Mouse (Mus musculus): ENCODE measurements around the gene Cldn1. TPM values are rescaled to one million over a fixed set of nuclear protein-coding genes. Genes with fewer than 3 reads are reported as not detected.

The Cldn1 gene
- polyA plus RNA-seq, 1 experiment from 2014 or later, result 10.4 TPM

DNA sequence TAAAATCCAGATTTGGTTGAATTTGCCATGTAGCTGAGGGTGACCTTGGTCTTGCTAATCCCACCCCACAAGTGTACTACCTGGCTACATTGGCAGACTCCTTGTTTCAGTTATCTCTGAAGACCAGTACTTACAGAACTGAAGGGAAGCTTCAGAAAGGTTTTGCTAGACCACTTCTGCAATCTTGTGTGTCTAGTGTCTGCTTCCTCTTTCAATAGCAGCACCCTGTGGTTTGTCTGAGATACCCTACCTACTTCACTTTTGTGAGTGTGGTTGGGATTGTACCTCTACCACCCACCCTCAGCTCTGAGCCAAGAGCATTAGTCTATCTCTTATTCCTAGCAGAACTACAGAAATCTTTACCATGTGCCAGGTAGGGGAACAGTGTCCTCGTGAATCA, 22.8 kb downstream of the Cldn1 start:
- no peak for ATAC-seq
- no peak overlapping the region for H3K9ac ChIP-seq (ENCODE audit: low read depth, low read length)
- WGBS, result 85% methylated on average over 1 of the region's 1 CpGs
- no peak overlapping the region for H3K4me2 ChIP-seq (ENCODE audit: low read length)
- no peaks in the 10 kb centered on the region for H3K36me3 ChIP-seq (ENCODE audit: control insufficient read depth, insufficient read depth, low read length)
- no peaks in the 10 kb centered on the region for H3K4me1 ChIP-seq (ENCODE audit: control insufficient read depth, insufficient read depth, low read depth, low read length)
- no peak overlapping the region for H3K4me3 ChIP-seq (ENCODE audit: low read length)
- no peaks in the 10 kb centered on the region for H3K27me3 ChIP-seq (replicated peaks; ENCODE audit: control insufficient read depth, insufficient read depth, low read length)
- H3K9me3 ChIP-seq (ENCODE audit: control insufficient read depth, low read length), result no peaks in the 10 kb centered on the region
- no peak overlapping the region for H3K27ac ChIP-seq (ENCODE audit: low read depth, low read length)

DNA sequence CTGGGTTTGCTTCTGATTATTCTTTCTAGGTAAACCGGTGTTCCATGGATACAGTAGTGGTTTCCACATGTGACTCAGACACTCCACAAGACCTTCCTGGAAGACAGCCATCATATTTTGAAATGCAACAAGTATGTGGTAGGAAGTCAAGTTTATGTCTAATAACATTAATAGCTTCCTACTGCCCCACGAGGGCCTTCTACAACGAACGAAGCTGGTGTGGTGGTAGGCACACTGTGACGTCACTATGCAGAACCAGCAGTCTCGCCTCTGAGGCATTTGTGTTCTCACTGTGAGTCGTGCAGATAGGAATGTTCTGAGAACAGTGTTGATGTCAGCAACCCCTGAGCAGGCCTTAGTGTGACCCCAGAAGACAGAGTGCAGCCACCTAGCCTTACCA, 55.4 kb downstream of the Cldn1 start:
- no peaks in the 10 kb centered on the region for H3K27me3 ChIP-seq (replicated peaks; ENCODE audit: control insufficient read depth, insufficient read depth, low read length)
- WGBS, result 71% methylated on average over 7 of the region's 7 CpGs

DNA sequence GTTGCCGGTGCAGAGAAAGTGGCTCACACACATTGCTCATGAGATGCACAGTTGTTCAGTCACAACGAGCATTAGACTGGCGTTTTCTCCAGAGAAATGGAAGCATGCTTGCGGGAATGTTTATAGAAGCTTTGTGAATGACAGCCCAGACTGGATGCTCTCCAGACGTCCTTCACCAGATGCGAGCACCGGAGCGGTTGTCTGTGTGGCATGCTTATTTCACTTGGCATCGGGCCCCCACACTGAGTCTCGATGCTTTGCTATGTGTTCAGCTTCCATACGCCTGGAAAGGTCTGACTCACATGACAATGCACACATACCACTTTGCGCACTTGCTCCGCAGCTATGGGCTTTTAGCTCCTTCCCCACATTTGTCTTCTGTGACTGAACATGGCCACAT, 56.8 kb downstream of the Cldn1 start:
- no peak overlapping the region for H3K9ac ChIP-seq (ENCODE audit: low read depth, low read length)
- H3K4me2 ChIP-seq (ENCODE audit: low read length), result no peak overlapping the region
- WGBS, result 64% methylated on average over 13 of the region's 13 CpGs
- no peaks in the 10 kb centered on the region for H3K36me3 ChIP-seq (ENCODE audit: control insufficient read depth, insufficient read depth, low read length)
- no peaks in the 10 kb centered on the region for H3K9me3 ChIP-seq (ENCODE audit: control insufficient read depth, low read length)
- no peak for ATAC-seq
- no peaks in the 10 kb centered on the region for H3K4me1 ChIP-seq (ENCODE audit: control insufficient read depth, insufficient read depth, low read depth, low read length)
- no peaks in the 10 kb centered on the region for H3K27me3 ChIP-seq (replicated peaks; ENCODE audit: control insufficient read depth, insufficient read depth, low read length)
- no peak overlapping the region for H3K27ac ChIP-seq (ENCODE audit: low read depth, low read length)
- no peak overlapping the region for H3K4me3 ChIP-seq (ENCODE audit: low read length)

More for the DNA sequence above, 55.4 kb downstream of the Cldn1 start:
- Histone ChIP-seq H3K4me1 (ENCODE audit: control insufficient read depth, insufficient read depth, low read depth, low read length) (no peaks in the 10 kb centered on the region), H3K4me3 (ENCODE audit: low read length) (no peak overlapping the region), H3K36me3 (ENCODE audit: control insufficient read depth, insufficient read depth, low read length) (no peaks in the 10 kb centered on the region), H3K4me2 (ENCODE audit: low read length) (no peak overlapping the region), H3K9ac (ENCODE audit: low read depth, low read length) (no peak overlapping the region), H3K9me3 (ENCODE audit: control insufficient read depth, low read length) (no peaks in the 10 kb centered on the region), H3K27ac (ENCODE audit: low read depth, low read length) (no peak overlapping the region)
- ATAC-seq, result no peak

DNA sequence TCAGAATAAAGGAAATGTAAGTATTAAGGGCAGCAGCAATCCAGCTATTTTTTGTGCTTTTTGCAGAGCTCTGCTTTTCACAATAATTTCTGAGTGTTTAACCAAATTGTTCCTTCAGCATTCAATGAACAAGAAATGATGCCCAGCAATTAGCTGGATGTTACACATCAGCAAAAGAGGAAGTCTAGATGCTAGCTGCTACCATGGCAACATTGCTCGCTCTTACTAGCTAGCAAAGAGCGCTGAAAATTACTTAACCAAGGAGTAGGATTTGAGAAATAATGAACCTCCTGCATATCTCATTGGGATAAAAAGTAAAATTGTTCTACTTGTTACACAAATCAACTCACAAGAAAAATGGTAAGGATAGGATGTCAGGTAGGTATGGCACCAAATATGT, 62.2 kb downstream of the Cldn1 start:
- Histone ChIP-seq H3K36me3 (ENCODE audit: control insufficient read depth, insufficient read depth, low read length) (no peaks in the 10 kb centered on the region), H3K27me3 (replicated peaks; ENCODE audit: control insufficient read depth, insufficient read depth, low read length) (no peaks in the 10 kb centered on the region), H3K9ac (ENCODE audit: low read depth, low read length) (no peak overlapping the region), H3K4me3 (ENCODE audit: low read length) (no peak overlapping the region), H3K27ac (ENCODE audit: low read depth, low read length) (no peak overlapping the region), H3K4me1 (ENCODE audit: control insufficient read depth, insufficient read depth, low read depth, low read length) (no peaks in the 10 kb centered on the region), H3K4me2 (ENCODE audit: low read length) (no peak overlapping the region), H3K9me3 (ENCODE audit: control insufficient read depth, low read length) (no peaks in the 10 kb centered on the region)
- ATAC-seq, result 0 out of 2 replicates have a peak, but pooled peaks have one; percentile 48
- WGBS, result 61% methylated on average over 2 of the region's 2 CpGs

Other genes with a start within 250 kb of the Cldn1 start
- not detected in 2 replicates for gene Cldn16, start 91.3 kb upstream of the Cldn1 start, polyA plus RNA-seq (2015; fragmentation: Nextera tagmentation; extraction: Ambion mirVana)
- gene Tmem207, start 154.9 kb upstream of the Cldn1 start, polyA plus RNA-seq (2015; fragmentation: Nextera tagmentation; extraction: Ambion mirVana), result not detected in 2 replicates
- gene Il1rap, start 209.9 kb upstream of the Cldn1 start, polyA plus RNA-seq (2015; fragmentation: Nextera tagmentation; extraction: Ambion mirVana), result 13.0 and 13.6 TPM in 2 replicates